ENCODE assay signal across 21 mouse cellular contexts in the genomic region with DNA sequence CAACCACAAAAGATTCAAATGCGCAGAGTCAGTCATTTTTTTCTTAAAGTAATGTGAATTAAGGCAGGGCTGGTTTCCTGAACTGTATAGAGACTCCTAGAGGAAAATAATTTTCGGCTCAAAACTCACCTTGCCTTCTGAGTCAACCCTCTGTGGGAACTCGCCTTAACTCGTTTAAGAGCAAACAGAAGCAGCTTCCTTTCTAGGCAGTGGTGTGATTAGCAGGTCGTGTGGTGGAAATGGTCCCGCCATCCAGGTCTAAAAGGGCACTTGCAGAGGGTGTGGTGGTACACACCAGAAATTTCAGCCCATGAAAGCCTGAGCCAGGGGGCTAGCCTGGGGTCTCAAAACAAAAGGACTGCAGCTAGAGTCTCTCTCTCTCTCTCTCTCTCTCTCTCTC. TPM values are rescaled to one million over a fixed set of nuclear protein-coding genes. Genes with fewer than 3 reads are reported as not detected.
"Had no signal": no experiment of that assay in that cellular context is flagged by ENCODE, and none has a peak within 500 bp of the region (broad histone marks: within the 10 kb centered on the region; RNA-seq: fewer than 3 reads in every experiment).

No protein-coding gene starts in this region.

- H3K4me2 ChIP-seq: liver, embryonic 12.5 days; lung, embryonic 14.5 days; midbrain, embryonic 11.5 days; midbrain, embryonic 13.5 days; midbrain, embryonic 15.5 days; neural tube, embryonic 12.5 days had no signal

- H3K27ac ChIP-seq: liver, embryonic 12.5 days; liver, embryonic 14.5 days; macrophage; midbrain, embryonic 13.5 days; midbrain, embryonic 15.5 days; neural tube, embryonic 12.5 days had no signal

- H3K4me1 ChIP-seq: liver, embryonic 12.5 days; megakaryocyte, embryonic 14.5 days; midbrain, embryonic 15.5 days; neural tube, embryonic 12.5 days had no signal

- ATAC-seq: liver, embryonic 12.5 days; midbrain, embryonic 13.5 days; midbrain, embryonic 15.5 days had no signal

- H3K27me3 ChIP-seq: liver, embryonic 12.5 days; megakaryocyte, embryonic 14.5 days; midbrain, embryonic 13.5 days; midbrain, embryonic 15.5 days; neural tube, embryonic 12.5 days had no signal

- H3K9me3 ChIP-seq: liver, embryonic 12.5 days; midbrain, embryonic 13.5 days; midbrain, embryonic 15.5 days; neural tube, embryonic 12.5 days had no signal

- H3K9ac ChIP-seq: liver, embryonic 12.5 days; liver, embryonic 14.5 days; lung, embryonic 14.5 days; midbrain, embryonic 13.5 days; midbrain, embryonic 15.5 days; neural tube, embryonic 12.5 days had no signal

- DNase-seq: lung, adult 18-20 months; lung, embryonic 14.5 days; lung, postnatal 14 days; lung, postnatal 36 days; right cerebral cortex, postnatal 25 days; right cerebral cortex, postnatal 4 days; spleen, adult 18-20 months; thymus, adult 18-20 months; thymus, postnatal 14 days; thymus, postnatal 36 days had no signal

- H3K4me3 ChIP-seq: liver, embryonic 12.5 days; megakaryocyte, embryonic 14.5 days; midbrain, embryonic 13.5 days; midbrain, embryonic 15.5 days; neural tube, embryonic 12.5 days had no signal

- H3K36me3 ChIP-seq: liver, embryonic 12.5 days; midbrain, embryonic 13.5 days; midbrain, embryonic 15.5 days; neural tube, embryonic 12.5 days had no signal

RNA-seq across cellular contexts. Expression of a gene that starts 32.1 kb away (rescaled TPM):
- total RNA-seq: megakaryocyte progenitor cell, adult 5-6 weeks; monocyte, adult 5-6 weeks; neutrophil, adult 5-6 weeks had no signal
- polyA plus RNA-seq: macrophage had no signal
